Mouse (Mus musculus) heart, adult 9 months (tissue): ENCODE results near the gene Ldhc.

Source experiments
- DNase-seq, 2 experiments: peaks; one replicate each; pipeline ENCODE4 v3.0.0; 2022; ENCODE audit warnings: low spot score in 2 of 2

Gene Ldhc

GRCm38 (mm10) chr7:46918678-46919371 is 57.8 kb downstream of the Ldhc start:
- DNase-seq = no peak

- DNase-seq = peak; percentile 91 to 93
Observed at GRCm38 (mm10) chr7:46919551-46920176, 58.7 kb downstream of the Ldhc start, which contains the start of gene Tsg101. Gene Tsg101, minus strand, starts transcription at chr7:46919969.

GRCm38 (mm10) chr7:46922075-46922474 is 61.1 kb downstream of the Ldhc start:
- DNase-seq = no peak
